Mouse (Mus musculus): Measurements from ENCODE around the gene Vmn1r13. TPM values are rescaled to one million over a fixed set of nuclear protein-coding genes. Genes with fewer than 3 reads are reported as not detected.
"Not testable (repeated sequence)": the region's sequence is repeated elsewhere in the genome, so short reads cannot be mapped to it uniquely, and the experiment has no call there.

Vmn1r13 gene
- total RNA-seq (2022), result not detected

- DNase-seq, result not testable (repeated sequence)
These were observed at the start of gene Vmn1r13 for GRCm38 (mm10) chr6:57202990-57203389. Gene Vmn1r13, plus strand, starts transcription at chr6:57203290.

DNA sequence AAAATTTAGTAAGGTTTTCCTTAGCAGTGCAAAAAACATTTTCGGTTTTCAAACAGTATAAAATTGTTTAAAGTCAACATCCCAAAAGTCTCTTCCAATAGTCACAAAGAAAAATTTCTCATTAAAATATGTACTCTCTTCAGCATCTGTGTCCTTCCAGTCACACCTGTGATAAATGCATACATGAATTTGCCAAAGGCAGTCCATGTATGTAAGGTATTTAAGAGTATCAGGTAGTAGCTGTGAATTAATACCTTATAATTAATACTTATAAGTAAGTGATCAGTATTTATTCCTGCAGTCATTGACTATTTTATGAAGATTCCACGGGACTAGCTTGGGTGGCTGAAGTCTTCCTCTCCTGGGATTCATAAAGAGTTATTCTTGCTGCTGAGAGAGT, 46.5 kb upstream of the Vmn1r13 start, which contains the start of gene Vmn1r12:
TSS of gene Vmn1r12 (plus strand) at position 301 of the 400 bp plus-strand sequence.
- no peak for DNase-seq

- DNase-seq, result not testable (repeated sequence)
These were observed 13.1 kb upstream of the Vmn1r13 start for GRCm38 (mm10) chr6:57190016-57190415.

DNA sequence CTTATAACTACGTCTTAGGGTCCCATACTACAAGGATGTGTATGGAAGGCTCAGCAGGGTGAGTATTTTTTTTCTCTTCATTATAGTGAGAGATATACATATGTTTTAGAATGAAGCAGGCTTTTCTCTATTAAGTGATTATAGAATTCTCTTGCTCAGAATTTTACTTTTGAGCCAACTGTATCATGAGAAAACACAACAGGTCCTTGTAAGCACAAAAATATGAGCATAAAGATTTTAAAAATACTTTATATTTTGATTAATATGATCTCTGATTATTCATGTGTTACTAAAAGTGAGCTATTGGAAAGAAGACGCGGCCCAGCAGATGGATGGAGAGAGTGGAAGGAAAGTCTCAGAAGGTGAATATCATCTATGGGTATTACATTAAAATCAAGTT, 28.3 kb downstream of the Vmn1r13 start, which contains the start of gene Vmn1r14:
TSS of gene Vmn1r14 (plus strand) at position 301 of the 400 bp plus-strand sequence.
- no peak for DNase-seq

DNA sequence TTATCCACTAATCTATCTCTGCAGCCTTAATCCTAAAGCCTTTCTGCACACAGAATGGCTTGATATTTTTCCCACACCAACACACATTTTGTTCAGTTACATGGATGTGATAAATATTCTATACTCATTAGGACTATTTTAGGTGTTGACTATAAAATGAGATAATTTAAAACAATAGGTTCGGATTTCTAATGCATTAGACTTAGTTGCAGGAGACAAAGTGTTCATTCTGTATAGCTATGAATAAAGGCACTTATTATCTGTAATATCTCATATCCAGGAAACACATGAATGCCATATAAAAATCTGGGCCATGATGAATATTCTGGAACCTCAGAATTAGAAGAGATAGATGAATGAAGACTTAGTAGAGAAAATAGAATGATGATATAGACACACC, 54.6 kb downstream of the Vmn1r13 start, which contains the start of gene Vmn1r15:
TSS of gene Vmn1r15 (plus strand) at position 301 of the 400 bp plus-strand sequence.
- no peak for DNase-seq

DNA sequence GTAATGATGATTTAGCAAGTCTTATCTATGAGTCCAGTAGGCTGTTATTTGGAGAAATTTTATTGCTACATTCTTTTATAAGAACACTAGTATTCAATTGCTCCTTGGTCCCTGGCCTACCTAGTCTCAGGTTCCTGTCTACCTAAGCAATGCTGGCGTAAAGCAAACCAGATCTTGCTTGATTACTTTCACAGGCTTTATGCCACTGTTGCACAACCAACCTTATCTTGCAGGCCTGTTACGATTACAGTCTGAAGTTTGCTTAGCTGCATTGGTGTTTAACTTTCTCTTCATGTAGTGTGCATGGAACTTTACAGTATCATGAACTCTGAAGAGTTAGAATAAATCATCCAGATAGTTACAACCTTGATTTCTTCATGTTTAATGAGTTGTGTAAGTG, 57.9 kb downstream of the Vmn1r13 start:
- DNase-seq, result no peak

Other genes with a start within 250 kb of the Vmn1r13 start
- not detected for gene Vmn1r5, start 233.0 kb upstream of the Vmn1r13 start, total RNA-seq (2022)
- under 1 TPM in 1 of 4 experiments, not detected in 3; 0.03 TPM for gene Vmn1r6, start 206.0 kb upstream of the Vmn1r13 start, total RNA-seq (2022)
- not detected for gene Vmn1r7, start 178.0 kb upstream of the Vmn1r13 start, total RNA-seq (2022)
- not detected for gene Vmn1r8, start 171.0 kb upstream of the Vmn1r13 start, total RNA-seq (2022)
- not detected for gene Vmn1r9, start 136.5 kb upstream of the Vmn1r13 start, total RNA-seq (2022)
- not detected for gene Vmn1r10, start 93.8 kb upstream of the Vmn1r13 start, total RNA-seq (2022)
- gene Vmn1r11, start 69.8 kb upstream of the Vmn1r13 start, total RNA-seq (2022), result not detected
- not detected for gene Vmn1r12, start 46.4 kb upstream of the Vmn1r13 start, total RNA-seq (2022)
- not detected for gene Vmn1r14, start 28.4 kb downstream of the Vmn1r13 start, total RNA-seq (2022)
- gene Vmn1r15, start 54.7 kb downstream of the Vmn1r13 start, total RNA-seq (2022), result under 1 TPM in 1 of 4 experiments, not detected in 3; 0.14 TPM
- not detected for gene Vmn1r16, start 126.2 kb downstream of the Vmn1r13 start, total RNA-seq (2022)
- gene Vmn1r17, start 160.4 kb downstream of the Vmn1r13 start, total RNA-seq (2022), result not detected
- under 1 TPM in 1 of 4 experiments, not detected in 3; 0.03 TPM for gene Vmn1r18, start 192.5 kb downstream of the Vmn1r13 start, total RNA-seq (2022)
- gene Vmn1r19, start 200.5 kb downstream of the Vmn1r13 start, total RNA-seq (2022), result not detected
- gene Vmn1r20, start 225.6 kb downstream of the Vmn1r13 start, total RNA-seq (2022), result not detected